Mouse (Mus musculus): ENCODE results near the gene Vcl. TPM values are rescaled to one million over a fixed set of nuclear protein-coding genes. Genes with fewer than 3 reads are reported as not detected.
A peak's percentile ranks its signal among the peaks of the same experiment; 100 is the strongest.

The Vcl gene
- total RNA-seq (2021) = 10 to 100 TPM; 30.9 to 31.1 TPM

GRCm38 (mm10) chr14:20928848-20929745 lies at the start of gene Vcl:
Gene Vcl, plus strand, starts transcription at chr14:20929398.
- peak; percentile 93 to 95 for DNase-seq (ENCODE audit: extremely low spot score in 1 of 2, low spot score in 1 of 2)

GRCm38 (mm10) chr14:20884691-20885090 lies 44.5 kb upstream of the Vcl start:
- DNase-seq (ENCODE audit: extremely low spot score in 1 of 2, low spot score in 1 of 2) = no peak

GRCm38 (mm10) chr14:20885091-20885888 lies 43.9 kb upstream of the Vcl start:
- no peak for DNase-seq (ENCODE audit: extremely low spot score in 1 of 2, low spot score in 1 of 2)

GRCm38 (mm10) chr14:20886266-20886665 lies 42.9 kb upstream of the Vcl start:
- peak; percentile 13 to 64 for DNase-seq (ENCODE audit: extremely low spot score in 1 of 2, low spot score in 1 of 2)

GRCm38 (mm10) chr14:20887541-20888085 lies 41.6 kb upstream of the Vcl start:
- no peak for DNase-seq (ENCODE audit: extremely low spot score in 1 of 2, low spot score in 1 of 2)

GRCm38 (mm10) chr14:20891941-20892402 lies 37.2 kb upstream of the Vcl start:
- DNase-seq (ENCODE audit: extremely low spot score in 1 of 2, low spot score in 1 of 2) = no peak

GRCm38 (mm10) chr14:20893815-20894214 lies 35.4 kb upstream of the Vcl start:
- no peak for DNase-seq (ENCODE audit: extremely low spot score in 1 of 2, low spot score in 1 of 2)

- no peak for DNase-seq (ENCODE audit: extremely low spot score in 1 of 2, low spot score in 1 of 2)
Measured at GRCm38 (mm10) chr14:20901267-20901666, 27.9 kb upstream of the Vcl start.

GRCm38 (mm10) chr14:20903137-20903536 lies 26.1 kb upstream of the Vcl start:
- no peak for DNase-seq (ENCODE audit: extremely low spot score in 1 of 2, low spot score in 1 of 2)

- DNase-seq (ENCODE audit: extremely low spot score in 1 of 2, low spot score in 1 of 2) = no peak
Measured at GRCm38 (mm10) chr14:20911811-20912210, 17.4 kb upstream of the Vcl start.

GRCm38 (mm10) chr14:20914415-20914814 lies 14.8 kb upstream of the Vcl start:
- DNase-seq (ENCODE audit: extremely low spot score in 1 of 2, low spot score in 1 of 2) = peak; percentile 12 to 49

- DNase-seq (ENCODE audit: extremely low spot score in 1 of 2, low spot score in 1 of 2) = no peak
Measured at GRCm38 (mm10) chr14:20916625-20917612, 12.3 kb upstream of the Vcl start.

GRCm38 (mm10) chr14:20924071-20924789 lies 5.0 kb upstream of the Vcl start:
- no peak for DNase-seq (ENCODE audit: extremely low spot score in 1 of 2, low spot score in 1 of 2)

GRCm38 (mm10) chr14:20927470-20928307 lies 1.5 kb upstream of the Vcl start:
- DNase-seq (ENCODE audit: extremely low spot score in 1 of 2, low spot score in 1 of 2) = no peak

- no peak for DNase-seq (ENCODE audit: extremely low spot score in 1 of 2, low spot score in 1 of 2)
Measured at GRCm38 (mm10) chr14:20928308-20928685, 901 bp upstream of the Vcl start.

- peak in 1 of 2 experiments; percentile 13 for DNase-seq (ENCODE audit: extremely low spot score in 1 of 2, low spot score in 1 of 2)
Measured at GRCm38 (mm10) chr14:20929814-20930434, 726 bp downstream of the Vcl start.

GRCm38 (mm10) chr14:20930481-20931391 lies 1.5 kb downstream of the Vcl start:
- DNase-seq (ENCODE audit: extremely low spot score in 1 of 2, low spot score in 1 of 2) = no peak
